In the genomic region with DNA sequence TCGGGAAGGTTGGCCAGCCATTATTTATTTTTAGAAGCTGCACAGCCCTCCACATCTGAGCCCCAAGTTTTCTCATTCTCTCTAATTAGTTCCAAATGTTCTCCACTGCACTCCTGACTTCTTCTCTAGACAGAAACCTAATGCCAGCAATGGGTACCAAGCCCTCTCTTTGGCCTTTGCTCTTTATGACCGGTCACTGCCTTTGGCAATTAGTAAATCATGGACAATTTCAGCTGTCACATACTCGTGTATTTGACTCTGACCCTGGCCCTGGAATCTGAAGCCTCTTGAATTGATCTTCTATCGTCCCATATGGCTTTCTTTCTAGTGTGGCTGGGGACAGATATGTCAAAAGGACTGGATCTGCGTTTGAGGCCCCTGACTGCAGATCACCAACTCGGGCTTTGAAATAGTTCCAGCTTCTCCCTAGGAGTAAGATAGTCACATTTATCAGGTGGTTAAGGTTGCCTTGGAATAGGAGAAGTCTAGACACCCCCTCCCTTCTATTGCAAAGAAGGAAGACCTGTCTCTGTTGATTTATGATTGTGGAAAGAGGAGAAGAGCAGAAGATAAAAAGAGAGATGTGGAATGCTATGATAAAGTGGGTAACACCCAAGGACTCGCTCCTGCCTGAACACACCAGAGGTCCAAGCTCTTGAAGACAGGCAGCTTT, we compare ENCODE assay signal across 21 mouse cellular contexts.
DNase-seq lines count a peak whose midpoint lies in the region; ATAC-seq and TF ChIP-seq lines count a peak whose summit lies in the region.
"Had no signal": no experiment of that assay in that cellular context is flagged by ENCODE, and none has a peak within 500 bp of the region (broad histone marks: within the 10 kb centered on the region; RNA-seq: fewer than 3 reads in every experiment).

No protein-coding gene starts in this region.

- H3K4me2 ChIP-seq in kidney, embryonic 16.5 days (replicated peaks; ENCODE audit: low read depth, low read length) = no peak overlapping the region
- no peak overlapping the region for H3K4me2 ChIP-seq in embryonic facial prominence, embryonic 11.5 days (ENCODE audit: low read depth, low read length)
- H3K4me2 ChIP-seq in limb, embryonic 11.5 days (ENCODE audit: low read depth, severe bottlenecking) = no peak overlapping the region
- H3K4me2 ChIP-seq in hindbrain, postnatal 0 days (ENCODE audit: low read depth, low read length) = no peak overlapping the region
- H3K4me2 ChIP-seq: heart, embryonic 11.5 days; limb, embryonic 15.5 days; liver, embryonic 15.5 days; midbrain, embryonic 15.5 days had no signal

- H3K36me3 ChIP-seq in kidney, embryonic 16.5 days (ENCODE audit: insufficient read depth, low read length) = no peaks in the 10 kb centered on the region
- H3K36me3 ChIP-seq in kidney, adult 2 months (ENCODE audit: control insufficient read depth, insufficient read depth, low read length) = no peaks in the 10 kb centered on the region
- H3K36me3 ChIP-seq in embryonic facial prominence, embryonic 11.5 days (replicated peaks; ENCODE audit: control insufficient read depth, insufficient read depth, low read depth, low read length) = no peaks in the 10 kb centered on the region
- no peaks in the 10 kb centered on the region for H3K36me3 ChIP-seq in limb, embryonic 11.5 days (ENCODE audit: control insufficient read depth, insufficient read depth, low read length)
- H3K36me3 ChIP-seq in hindbrain, postnatal 0 days (ENCODE audit: insufficient read depth, low read length) = no peaks in the 10 kb centered on the region
- H3K36me3 ChIP-seq: forebrain, embryonic 10.5 days; limb, embryonic 15.5 days; liver, embryonic 15.5 days; midbrain, embryonic 15.5 days had no signal

- ATAC-seq in kidney, embryonic 16.5 days (ENCODE audit: low FRiP score, low TSS enrichment) = peak; percentile 57; the same call in 1 of the 2 replicates
- ATAC-seq in embryonic facial prominence, embryonic 11.5 days (replicated peaks; ENCODE audit: insufficient number of reproducible peaks, low FRiP score, low TSS enrichment, low read depth) = no peak
- no peak for ATAC-seq in limb, embryonic 11.5 days (ENCODE audit: insufficient number of reproducible peaks, low FRiP score, low TSS enrichment, low read depth)
- ATAC-seq in hindbrain, postnatal 0 days = no peak
- ATAC-seq: activated CD4-positive, CD25-positive, alpha-beta regulatory T cell, adult 4 months; hindbrain, embryonic 16.5 days; lung, postnatal 0 days; midbrain, embryonic 15.5 days had no signal

- no peaks in the 10 kb centered on the region for H3K9me3 ChIP-seq in kidney, embryonic 16.5 days (ENCODE audit: low read length)
- H3K9me3 ChIP-seq in embryonic facial prominence, embryonic 11.5 days (replicated peaks; ENCODE audit: control insufficient read depth, low read length) = no peaks in the 10 kb centered on the region
- no peaks in the 10 kb centered on the region for H3K9me3 ChIP-seq in limb, embryonic 11.5 days (ENCODE audit: control insufficient read depth, low read length)
- no peaks in the 10 kb centered on the region for H3K9me3 ChIP-seq in hindbrain, postnatal 0 days (ENCODE audit: low read length)
- H3K9me3 ChIP-seq: forebrain, embryonic 10.5 days; limb, embryonic 15.5 days; liver, embryonic 15.5 days; midbrain, embryonic 15.5 days had no signal

- DNase-seq in kidney, adult 2 months = no peak
- peak; percentile 27 for DNase-seq in adipocyte (ENCODE audit: low spot score)
- peak; percentile 76 for DNase-seq in embryonic facial prominence, embryonic 11.5 days (ENCODE audit: low spot score)
- peak; percentile 49 for DNase-seq in limb, embryonic 11.5 days (ENCODE audit: low spot score)
- no peak for DNase-seq in ovary, adult 18-20 months (ENCODE audit: low spot score)
- no peak for DNase-seq in hindbrain, postnatal 0 days (ENCODE audit: low spot score)
- no peak for DNase-seq in right cerebral cortex, postnatal 4 days
- DNase-seq: adrenal gland, postnatal 14 days; cerebellum, adult 11 months; cerebellum, postnatal 25 days; kidney, adult 18-20 months; thymus, postnatal 25 days had no signal

- H3K27me3 ChIP-seq in kidney, embryonic 16.5 days (ENCODE audit: insufficient read depth, low read length) = no peaks in the 10 kb centered on the region
- no peaks in the 10 kb centered on the region for H3K27me3 ChIP-seq in kidney, adult 2 months (replicated peaks; ENCODE audit: control insufficient read depth, insufficient read depth, low read length)
- H3K27me3 ChIP-seq in embryonic facial prominence, embryonic 11.5 days (ENCODE audit: control insufficient read depth, insufficient read depth, low read length) = no peaks in the 10 kb centered on the region
- no peaks in the 10 kb centered on the region for H3K27me3 ChIP-seq in limb, embryonic 11.5 days (ENCODE audit: control insufficient read depth, insufficient read depth, low read length)
- no peaks in the 10 kb centered on the region for H3K27me3 ChIP-seq in hindbrain, postnatal 0 days (ENCODE audit: insufficient read depth, low read length)
- H3K27me3 ChIP-seq: limb, embryonic 15.5 days; liver, embryonic 15.5 days; midbrain, embryonic 15.5 days had no signal

- H3K4me1 ChIP-seq in kidney, embryonic 16.5 days (ENCODE audit: insufficient read depth, low read length) = no peaks in the 10 kb centered on the region
- no peaks in the 10 kb centered on the region for H3K4me1 ChIP-seq in kidney, adult 2 months (ENCODE audit: control insufficient read depth, insufficient read depth, low read length)
- H3K4me1 ChIP-seq in embryonic facial prominence, embryonic 11.5 days (ENCODE audit: control insufficient read depth, insufficient read depth, low read length) = no peaks in the 10 kb centered on the region
- H3K4me1 ChIP-seq in limb, embryonic 11.5 days (ENCODE audit: control insufficient read depth, insufficient read depth, low read length) = peaks cover 7% of the 10 kb centered on the region; the same call in 1 of the 2 replicates
- H3K4me1 ChIP-seq in hindbrain, postnatal 0 days (ENCODE audit: insufficient read depth, low read length) = no peaks in the 10 kb centered on the region
- H3K4me1 ChIP-seq: liver, embryonic 15.5 days; midbrain, embryonic 15.5 days had no signal

- H3K4me3 ChIP-seq in kidney, embryonic 16.5 days (ENCODE audit: low read length) = no peak overlapping the region
- H3K4me3 ChIP-seq in kidney, adult 2 months (ENCODE audit: insufficient read depth, low read depth, low read length) = no peak overlapping the region
- no peak overlapping the region for H3K4me3 ChIP-seq in embryonic facial prominence, embryonic 11.5 days (ENCODE audit: low read depth, low read length)
- H3K4me3 ChIP-seq in limb, embryonic 11.5 days (ENCODE audit: low read depth, low read length) = no peak overlapping the region
- no peak overlapping the region for H3K4me3 ChIP-seq in hindbrain, postnatal 0 days (ENCODE audit: low read length)
- H3K4me3 ChIP-seq: forebrain, embryonic 10.5 days; limb, embryonic 15.5 days; liver, embryonic 15.5 days; midbrain, embryonic 15.5 days had no signal

- no peak overlapping the region for H3K9ac ChIP-seq in kidney, embryonic 16.5 days (replicated peaks; ENCODE audit: low read length)
- no peak overlapping the region for H3K9ac ChIP-seq in embryonic facial prominence, embryonic 11.5 days (replicated peaks; ENCODE audit: low read length)
- no peak overlapping the region for H3K9ac ChIP-seq in limb, embryonic 11.5 days (ENCODE audit: low read length)
- H3K9ac ChIP-seq in hindbrain, postnatal 0 days (replicated peaks; ENCODE audit: low read length) = no peak overlapping the region
- H3K9ac ChIP-seq: limb, embryonic 15.5 days; liver, embryonic 15.5 days; midbrain, embryonic 15.5 days had no signal

- TF ChIP-seq POLR2A in kidney, adult 2 months (IDR thresholded peaks at IDR 0.05; ENCODE audit: low read depth, low read length) = no peak

- no peak for TF ChIP-seq CTCF in kidney, adult 2 months (conservative IDR thresholded peaks at IDR 0.05; ENCODE audit: insufficient read depth, insufficient read length, low read depth, low read length)
- no peak for TF ChIP-seq CTCF in hindbrain, postnatal 0 days (IDR thresholded peaks at IDR 0.05; ENCODE audit: low read depth)

- H3K27ac ChIP-seq in kidney, embryonic 16.5 days (ENCODE audit: low read length) = no peak overlapping the region
- H3K27ac ChIP-seq in kidney, adult 2 months (ENCODE audit: insufficient read depth, low read depth, low read length) = no peak overlapping the region
- no peak overlapping the region for H3K27ac ChIP-seq in embryonic facial prominence, embryonic 11.5 days (replicated peaks; ENCODE audit: low read depth, low read length)
- no peak overlapping the region; the same call in 1 of the 2 replicates for H3K27ac ChIP-seq in limb, embryonic 11.5 days (replicated peaks; ENCODE audit: low read depth, low read length)
- H3K27ac ChIP-seq in hindbrain, postnatal 0 days = no peak overlapping the region
- H3K27ac ChIP-seq: forebrain, embryonic 10.5 days; limb, embryonic 15.5 days; liver, embryonic 15.5 days; midbrain, embryonic 15.5 days had no signal

- 16% methylated on average over 7 of the region's 7 CpGs for WGBS in kidney, embryonic 16.5 days
- 34% methylated on average over 7 of the region's 7 CpGs for WGBS in kidney, adult 2 months
- WGBS in embryonic facial prominence, embryonic 11.5 days = 25% methylated on average over 7 of the region's 7 CpGs
- WGBS in limb, embryonic 11.5 days = 3% methylated on average over 7 of the region's 7 CpGs
- WGBS in hindbrain, postnatal 0 days = 75% methylated on average over 7 of the region's 7 CpGs

Comparison
In these comparisons a context has a peak if more than half of its experiments do, and no peak if none do; other contexts are left out.
1. DNase-seq: peak in adipocyte (single experiment), embryonic facial prominence, embryonic 11.5 days (single experiment) and limb, embryonic 11.5 days (single experiment); none in kidney, adult 2 months (single experiment), ovary, adult 18-20 months (single experiment), hindbrain, postnatal 0 days (single experiment) and right cerebral cortex, postnatal 4 days (single experiment).